Mouse (Mus musculus): ENCODE data around the gene Foxn3.

DNA sequence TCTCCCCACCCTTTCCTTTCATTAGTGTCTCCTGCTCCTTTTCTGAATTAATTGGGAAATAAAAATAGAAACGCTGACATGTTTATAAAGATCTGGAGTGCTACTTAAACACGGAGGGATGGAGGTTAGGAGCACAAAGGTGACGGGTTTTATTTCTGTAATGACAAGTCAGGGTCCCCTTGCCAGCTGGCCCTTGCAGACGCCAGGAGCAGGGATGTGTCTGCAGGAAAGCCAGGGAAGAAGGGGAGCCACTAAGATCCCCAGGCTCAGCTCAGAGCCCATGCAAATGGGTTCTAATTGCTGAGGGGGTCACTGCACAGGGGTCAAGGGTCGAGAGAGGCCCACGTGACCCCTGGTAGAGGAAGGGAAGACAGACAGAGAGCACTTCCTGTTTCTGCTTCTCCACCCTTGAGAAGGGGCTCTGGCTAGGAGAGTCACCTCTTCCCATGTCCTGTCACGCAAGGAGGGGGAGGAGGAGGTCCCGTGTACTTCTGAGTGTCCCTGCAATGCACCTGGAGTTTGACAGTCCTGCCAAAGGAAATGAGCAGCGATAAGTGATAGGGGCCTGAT lies 36.7 kb downstream of the Foxn3 start:
- no peak for TF ChIP-seq POLR2A (IDR thresholded peaks at IDR 0.05; ENCODE audit: extremely low read depth, insufficient read depth, low read length)
- no peak for TF ChIP-seq CTCF (IDR thresholded peaks at IDR 0.05; ENCODE audit: low read depth, low read length)

Data from liver, adult 2 months (tissue).